Mouse (Mus musculus) stomach, postnatal 0 days (tissue): ENCODE measurements at regions not wholly inside any gene's neighbourhood (a gene's known extent, or its start where the extent isn't known, plus 50 kb on each side); places are given as distances from the start of the nearest gene placed in this dataset.

Source experiments
- ATAC-seq: fragments of 200-750 bp; cut with Nextera tagmentation; 2 replicates; pipeline ENCODE4 v1.8.0; 2017; ENCODE audit not compliant: low FRiP score, low TSS enrichment
- DNase-seq: peaks from one replicate; pipeline ENCODE4 v3.0.0-alpha.2; 2016; ENCODE audit warnings: low spot score
- H3K27ac ChIP-seq: fragments of 300-500 bp; sonication (generic); replicated peaks from 2 replicates; pipeline ENCODE4 v1.5.1; 2014; ENCODE audit warnings: mild to moderate bottlenecking, control low read depth
- H3K27me3 ChIP-seq: fragments of 300-500 bp; sonication (generic); 2 replicates; pipeline ENCODE4 v1.6.1; 2014; ENCODE audit warnings: low read length; ENCODE audit not compliant: control insufficient read depth, insufficient read depth
- H3K36me3 ChIP-seq: fragments of 300-500 bp; sonication (generic); 2 replicates; pipeline ENCODE4 v1.6.1; 2014; ENCODE audit warnings: low read length, mixed read lengths; ENCODE audit not compliant: control insufficient read depth, insufficient read depth
- H3K4me1 ChIP-seq: fragments of 300-500 bp; sonication (generic); replicated peaks from 2 replicates; pipeline ENCODE4 v1.6.1; 2014; ENCODE audit warnings: antibody characterized with exemption; ENCODE audit not compliant: control insufficient read depth, insufficient read depth
- H3K4me2 ChIP-seq: fragments of 300-500 bp; sonication (generic); replicated peaks from 2 replicates; pipeline ENCODE4 v1.6.1; 2014; ENCODE audit warnings: low read depth, mild to moderate bottlenecking, control low read depth, moderate library complexity
- H3K4me3 ChIP-seq: fragments of 300-500 bp; sonication (generic); 2 replicates; pipeline ENCODE4 v1.5.1; 2014; ENCODE audit warnings: low read depth, low read length, control low read depth
- H3K9ac ChIP-seq: fragments of 300-500 bp; sonication (generic); 2 replicates; pipeline ENCODE4 v1.6.1; 2014; ENCODE audit warnings: mild to moderate bottlenecking, low read length, control low read depth, mixed read lengths
- H3K9me3 ChIP-seq: fragments of 300-500 bp; sonication (generic); 2 replicates; pipeline ENCODE4 v1.6.1; 2016; ENCODE audit warnings: low read length; ENCODE audit not compliant: control insufficient read depth
- CTCF ChIP-seq: IDR thresholded peaks from 2 replicates; pipeline ENCODE4 v1.5.1; 2016; ENCODE audit warnings: antibody characterized with exemption, low read depth, mild to moderate bottlenecking, moderate library complexity
- EP300 ChIP-seq: optimal IDR thresholded peaks from 2 replicates; pipeline ENCODE3; 2016; ENCODE audit warnings: antibody characterized with exemption
- WGBS: fragments of 180-500 bp; shearing (Covaris S2); extraction: QIAGEN DNeasy Blood & Tissue Kit; methylation state at CpG from one replicate; pipeline ENCODE4 v1.1.7; 2014; 5-methylcytosine and 5-hydroxymethylcytosine counted together

GRCm38 (mm10) chr11:17359698-17360254 is 102.4 kb downstream of the C1d start:
- Histone ChIP-seq H3K9ac (no peak overlapping the region), H3K27ac (no peak overlapping the region), H3K4me1 (no peaks in the 10 kb centered on the region), H3K36me3 (no peaks in the 10 kb centered on the region), H3K4me3 (no peak overlapping the region), H3K9me3 (no peaks in the 10 kb centered on the region), H3K4me2 (no peak overlapping the region), H3K27me3 (no peaks in the 10 kb centered on the region)
- DNase-seq (no peak), ATAC-seq (no peak)
- TF ChIP-seq EP300 (no peak), CTCF (no peak)
- WGBS: 83% methylated on average over 1 of the region's 1 CpGs

GRCm38 (mm10) chr11:17377859-17378258 is 120.5 kb downstream of the C1d start:
- no peak overlapping the region for H3K4me3 ChIP-seq
- H3K27me3 ChIP-seq: no peaks in the 10 kb centered on the region
- no peak for TF ChIP-seq CTCF
- no peak for TF ChIP-seq EP300
- H3K27ac ChIP-seq: no peak overlapping the region
- no peak for DNase-seq
- no peak for ATAC-seq
- H3K4me1 ChIP-seq: no peaks in the 10 kb centered on the region
- 65% methylated on average over 3 of the region's 3 CpGs for WGBS
- no peak overlapping the region for H3K9ac ChIP-seq
- H3K36me3 ChIP-seq: no peaks in the 10 kb centered on the region
- H3K9me3 ChIP-seq: no peaks in the 10 kb centered on the region
- no peak overlapping the region for H3K4me2 ChIP-seq

GRCm38 (mm10) chr11:17386756-17387155 is 129.4 kb downstream of the C1d start:
- ATAC-seq (peak; percentile 71; the same call in 1 of the 2 replicates), DNase-seq (no peak)
- Histone ChIP-seq H3K9ac (no peak overlapping the region), H3K27me3 (no peaks in the 10 kb centered on the region), H3K4me2 (no peak overlapping the region), H3K4me1 (no peaks in the 10 kb centered on the region), H3K27ac (no peak overlapping the region), H3K36me3 (no peaks in the 10 kb centered on the region), H3K4me3 (no peak overlapping the region), H3K9me3 (no peaks in the 10 kb centered on the region)
- no peak for TF ChIP-seq EP300
- TF ChIP-seq CTCF: no peak
- 36% methylated on average over 3 of the region's 3 CpGs for WGBS

GRCm38 (mm10) chr11:17393832-17394231 is 136.5 kb downstream of the C1d start:
- Histone ChIP-seq H3K4me3 (no peak overlapping the region), H3K9ac (no peak overlapping the region), H3K4me1 (no peaks in the 10 kb centered on the region), H3K9me3 (no peaks in the 10 kb centered on the region), H3K36me3 (no peaks in the 10 kb centered on the region), H3K4me2 (no peak overlapping the region), H3K27me3 (no peaks in the 10 kb centered on the region), H3K27ac (no peak overlapping the region)
- ATAC-seq (no peak), DNase-seq (no peak)
- no peak for TF ChIP-seq CTCF
- TF ChIP-seq EP300: no peak
- WGBS: 44% methylated on average over 6 of the region's 6 CpGs

- Histone ChIP-seq H3K27me3 (no peaks in the 10 kb centered on the region), H3K4me2 (no peak overlapping the region), H3K36me3 (no peaks in the 10 kb centered on the region), H3K9ac (no peak overlapping the region), H3K27ac (no peak overlapping the region), H3K4me1 (no peaks in the 10 kb centered on the region), H3K9me3 (no peaks in the 10 kb centered on the region), H3K4me3 (no peak overlapping the region)
- whole genome bisulfite sequencing: 10% methylated on average over 1 of the region's 1 CpGs
- DNase-seq: no peak
- TF ChIP-seq EP300 (no peak), CTCF (no peak)
- ATAC-seq: no peak
Measured at GRCm38 (mm10) chr11:17414531-17414930, 157.2 kb downstream of the C1d start.

- TF ChIP-seq CTCF (no peak), EP300 (no peak)
- Histone ChIP-seq H3K4me2 (no peak overlapping the region), H3K4me1 (no peaks in the 10 kb centered on the region), H3K36me3 (no peaks in the 10 kb centered on the region), H3K27me3 (no peaks in the 10 kb centered on the region), H3K9ac (no peak overlapping the region), H3K9me3 (no peaks in the 10 kb centered on the region), H3K27ac (no peak overlapping the region), H3K4me3 (no peak overlapping the region)
- no peak for ATAC-seq
- DNase-seq: no peak
- WGBS: 62% methylated on average over 1 of the region's 1 CpGs
Measured at GRCm38 (mm10) chr11:17415144-17415543, 157.8 kb downstream of the C1d start.
